Mouse (Mus musculus) liver, postnatal 0 days (tissue): ENCODE measurements around the gene Fggy. TPM values are rescaled to one million over a fixed set of nuclear protein-coding genes. Genes with fewer than 3 reads are reported as not detected.

ENCODE experiments used
- ATAC-seq: fragments of 200-750 bp; cut with Nextera tagmentation; 2 replicates; pipeline ENCODE4 v1.8.0; 2017; ENCODE audit warnings: mild to moderate bottlenecking, moderate library complexity
- DNase-seq: peaks from one replicate; pipeline ENCODE4 v3.0.0-alpha.2; 2016
- H3K27ac ChIP-seq: fragments of 300-500 bp; sonication (generic); 2 replicates; pipeline ENCODE4 v1.5.1; 2014; ENCODE audit warnings: antibody characterized with exemption, moderate library complexity, mild to moderate bottlenecking, low read depth
- H3K27me3 ChIP-seq: fragments of 300-500 bp; sonication (generic); 2 replicates; pipeline ENCODE4 v1.6.1; 2014; ENCODE audit warnings: low read length, control low read depth, mixed read lengths; ENCODE audit not compliant: insufficient read depth
- H3K36me3 ChIP-seq: fragments of 300-500 bp; sonication (generic); replicated peaks from 2 replicates; pipeline ENCODE4 v1.6.1; 2014; ENCODE audit warnings: mild to moderate bottlenecking, control low read depth, low read length, moderate library complexity, mixed read lengths; ENCODE audit not compliant: insufficient read depth
- H3K4me1 ChIP-seq: fragments of 300-500 bp; sonication (generic); 2 replicates; pipeline ENCODE4 v1.6.1; 2014; ENCODE audit warnings: antibody characterized with exemption, mild to moderate bottlenecking, control low read depth; ENCODE audit not compliant: insufficient read depth
- H3K4me2 ChIP-seq: fragments of 300-500 bp; sonication (generic); 2 replicates; pipeline ENCODE4 v1.6.1; 2014; ENCODE audit warnings: low read depth, mild to moderate bottlenecking, low read length, moderate library complexity, mixed read lengths
- H3K4me3 ChIP-seq: fragments of 300-500 bp; sonication (generic); 2 replicates; pipeline ENCODE4 v1.5.1; 2014; ENCODE audit warnings: low read depth, low read length
- H3K9ac ChIP-seq: fragments of 300-500 bp; sonication (generic); replicated peaks from 2 replicates; pipeline ENCODE4 v1.6.1; 2014; ENCODE audit warnings: mild to moderate bottlenecking, moderate library complexity
- H3K9me3 ChIP-seq: fragments of 300-500 bp; sonication (generic); 2 replicates; pipeline ENCODE4 v1.6.1; 2016; ENCODE audit warnings: mild to moderate bottlenecking, control low read depth, low read length, mixed read lengths
- CTCF ChIP-seq: sonication (generic); IDR thresholded peaks from 2 replicates; pipeline ENCODE4 v1.5.1; 2016; ENCODE audit warnings: antibody characterized with exemption, low read depth
- EP300 ChIP-seq: IDR thresholded peaks from 2 replicates; pipeline ENCODE4 v1.6.1; 2016; ENCODE audit warnings: antibody characterized with exemption, low read depth, mild to moderate bottlenecking
- WGBS: fragments of 180-500 bp; shearing (Covaris S2); extraction: QIAGEN DNeasy Blood & Tissue Kit; methylation state at CpG from one replicate; pipeline ENCODE4 v1.1.7; 2014; ENCODE audit not compliant: insufficient replicate concordance; 5-methylcytosine and 5-hydroxymethylcytosine counted together
- polyA plus RNA-seq: library from polyadenylated mRNA; unstranded; fragments of >200 nt; fragmentation: Nextera tagmentation; extraction: Ambion mirVana; gene quantifications from 2 replicates; pipeline ENCODE4 v1.2.1, GENCODE M21; 2015

Fggy gene
- polyA plus RNA-seq, 1 experiment from 2014 or later: 45.4 TPM

DNA sequence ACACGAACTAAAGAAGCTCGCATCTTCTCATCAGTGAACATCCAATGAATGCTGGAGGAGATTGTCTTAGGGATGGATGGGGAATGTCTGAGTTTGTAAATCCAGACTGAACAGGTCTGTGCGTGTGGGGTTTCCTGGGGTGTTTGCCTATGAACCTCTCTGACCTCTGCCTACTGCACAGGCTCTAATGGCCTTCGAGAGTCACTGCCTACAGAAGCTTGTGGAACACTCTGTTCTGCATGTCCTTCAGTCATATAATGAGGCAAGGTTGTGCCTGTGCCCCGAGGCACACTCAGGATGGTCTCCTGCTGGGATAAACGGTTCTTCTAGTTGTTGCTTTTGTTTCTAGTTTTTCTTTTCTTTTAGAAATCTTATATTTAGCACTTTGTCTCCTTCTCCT is 92.7 kb downstream of the Fggy start:
- ATAC-seq: no peak
- no peak overlapping the region for H3K4me3 ChIP-seq
- WGBS: 76% methylated on average over 6 of the region's 6 CpGs

DNA sequence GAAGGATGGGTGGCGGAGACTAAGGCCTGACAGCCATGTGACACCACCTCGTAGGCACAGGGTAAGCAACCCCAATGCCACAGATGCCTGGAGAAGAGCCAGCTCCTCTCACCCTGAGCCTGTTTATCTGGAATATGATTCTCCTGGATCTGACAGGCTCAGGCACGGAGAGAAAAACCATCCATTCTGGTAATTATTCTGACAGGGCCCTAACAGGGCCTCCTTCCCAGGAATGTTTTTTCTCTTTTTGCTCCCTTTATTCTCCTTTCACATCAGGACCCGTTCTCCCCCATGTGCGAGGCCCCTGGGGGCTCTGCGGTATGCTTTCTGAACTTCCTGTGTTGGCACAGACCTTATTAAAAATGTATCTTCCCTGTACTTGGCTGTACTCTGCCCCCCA is 94.7 kb downstream of the Fggy start:
- no peak overlapping the region for H3K4me3 ChIP-seq
- H3K4me2 ChIP-seq: no peak overlapping the region
- no peaks in the 10 kb centered on the region for H3K36me3 ChIP-seq
- no peaks in the 10 kb centered on the region for H3K4me1 ChIP-seq
- H3K9me3 ChIP-seq: no peaks in the 10 kb centered on the region
- H3K9ac ChIP-seq: no peak overlapping the region
- ATAC-seq: no peak
- H3K27ac ChIP-seq: no peak overlapping the region
- WGBS: 66% methylated on average over 6 of the region's 6 CpGs
- no peaks in the 10 kb centered on the region for H3K27me3 ChIP-seq
- no peak for DNase-seq
- no peak for TF ChIP-seq CTCF
- TF ChIP-seq EP300: no peak

More for the DNA sequence above, 92.7 kb downstream of the Fggy start:
- H3K9me3 ChIP-seq: no peaks in the 10 kb centered on the region
- TF ChIP-seq EP300: no peak
- TF ChIP-seq CTCF: no peak
- H3K4me2 ChIP-seq: no peak overlapping the region
- H3K4me1 ChIP-seq: no peaks in the 10 kb centered on the region
- H3K36me3 ChIP-seq: no peaks in the 10 kb centered on the region
- DNase-seq: no peak
- H3K9ac ChIP-seq: no peak overlapping the region
- H3K27me3 ChIP-seq: no peaks in the 10 kb centered on the region
- H3K27ac ChIP-seq: no peak overlapping the region

DNA sequence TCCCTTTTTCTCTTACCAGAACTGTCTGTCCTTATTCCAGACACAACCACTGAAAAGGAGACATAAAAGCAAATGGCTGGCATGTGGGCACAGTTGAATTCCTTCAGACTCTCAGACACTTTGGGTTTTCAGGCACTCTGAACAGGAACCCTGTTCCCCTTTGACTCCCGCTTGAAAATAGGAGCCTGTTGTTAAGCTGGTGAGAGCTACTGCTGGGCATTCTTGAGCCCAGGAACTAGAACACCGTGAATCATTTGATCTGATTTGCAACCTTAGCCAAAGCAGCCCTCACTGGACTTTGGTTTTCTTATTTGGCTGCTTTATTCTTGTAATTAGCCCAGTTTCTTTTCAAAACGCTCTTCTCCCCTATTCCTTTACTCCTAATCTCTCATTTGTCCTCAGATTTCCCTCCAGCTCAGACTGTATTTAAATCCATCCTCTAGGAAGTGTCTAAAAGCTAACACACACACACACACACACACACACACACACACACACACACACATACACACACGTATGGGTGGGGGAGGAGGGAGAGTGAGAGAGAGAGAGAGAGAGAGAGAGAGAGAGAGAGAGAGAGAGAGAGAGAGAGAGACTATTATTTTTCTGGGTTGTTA is 96.1 kb downstream of the Fggy start:
- no peak overlapping the region for H3K4me3 ChIP-seq
- no peaks in the 10 kb centered on the region for H3K9me3 ChIP-seq
- DNase-seq: no peak
- TF ChIP-seq CTCF (no peak), EP300 (no peak)
- ATAC-seq: no peak
- no peaks in the 10 kb centered on the region for H3K27me3 ChIP-seq
- no peak overlapping the region for H3K27ac ChIP-seq
- no peaks in the 10 kb centered on the region for H3K36me3 ChIP-seq
- 74% methylated on average over 4 of the region's 4 CpGs for WGBS
- H3K4me2 ChIP-seq: no peak overlapping the region
- no peak overlapping the region for H3K9ac ChIP-seq
- H3K4me1 ChIP-seq: no peaks in the 10 kb centered on the region

GRCm38 (mm10) chr4:95653913-95654301 is 96.6 kb downstream of the Fggy start:
- ATAC-seq: no peak
- TF ChIP-seq CTCF: no peak
- TF ChIP-seq EP300: no peak
- Histone ChIP-seq H3K4me3 (no peak overlapping the region), H3K36me3 (no peaks in the 10 kb centered on the region), H3K27ac (no peak overlapping the region), H3K27me3 (no peaks in the 10 kb centered on the region), H3K4me2 (no peak overlapping the region), H3K9ac (no peak overlapping the region), H3K4me1 (no peaks in the 10 kb centered on the region), H3K9me3 (no peaks in the 10 kb centered on the region)
- DNase-seq: no peak
- 69% methylated on average over 4 of the region's 4 CpGs for WGBS

DNA sequence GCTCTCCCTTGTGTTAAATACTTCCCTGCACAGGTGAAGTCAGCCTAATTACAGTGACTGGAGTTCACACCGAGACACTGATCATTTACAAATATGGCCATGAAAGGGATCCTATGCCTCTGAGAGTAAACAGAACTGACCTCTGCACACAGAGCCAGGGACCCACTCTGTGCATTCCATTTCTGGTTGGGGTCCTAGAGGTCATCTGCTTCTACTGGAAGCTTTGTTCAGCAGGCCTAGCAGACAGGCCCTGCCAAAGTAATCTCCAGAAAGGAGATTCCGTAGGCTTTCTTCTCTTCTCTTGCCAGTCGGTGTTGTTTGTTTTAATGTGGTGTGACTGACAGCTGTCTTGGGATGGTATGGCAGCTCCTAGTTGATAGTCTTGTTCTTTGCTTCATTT is 101.7 kb downstream of the Fggy start:
- WGBS: 57% methylated on average over 3 of the region's 3 CpGs
- Histone ChIP-seq H3K27me3 (no peaks in the 10 kb centered on the region), H3K4me1 (no peaks in the 10 kb centered on the region), H3K4me2 (no peak overlapping the region), H3K27ac (no peak overlapping the region), H3K4me3 (no peak overlapping the region), H3K36me3 (no peaks in the 10 kb centered on the region), H3K9ac (no peak overlapping the region), H3K9me3 (no peaks in the 10 kb centered on the region)
- no peak for ATAC-seq
- TF ChIP-seq EP300: no peak
- no peak for TF ChIP-seq CTCF
- no peak for DNase-seq

DNA sequence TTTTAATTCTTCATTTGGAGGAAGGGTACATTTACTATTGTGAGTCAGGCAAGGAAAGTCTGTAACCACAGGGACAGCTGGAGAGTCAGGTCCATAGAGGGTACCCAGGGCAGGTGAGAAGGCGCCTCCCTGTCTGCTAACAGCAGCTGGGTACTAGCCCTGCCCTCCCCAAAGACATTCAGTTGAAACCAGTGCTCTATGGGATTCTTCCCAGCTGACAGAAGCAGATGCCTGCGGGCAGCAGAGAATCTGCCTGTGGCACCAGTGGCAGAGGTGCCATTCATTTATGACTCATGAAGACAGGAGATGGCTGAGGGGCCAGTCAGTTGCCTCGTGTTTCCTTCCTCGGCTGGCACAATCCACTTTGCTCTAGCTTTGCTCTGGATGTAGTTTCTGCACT is 106.3 kb downstream of the Fggy start:
- no peak overlapping the region for H3K27ac ChIP-seq
- no peaks in the 10 kb centered on the region for H3K27me3 ChIP-seq
- TF ChIP-seq CTCF (no peak), EP300 (no peak)
- DNase-seq: no peak
- no peaks in the 10 kb centered on the region for H3K9me3 ChIP-seq
- WGBS: 51% methylated on average over 4 of the region's 4 CpGs
- no peaks in the 10 kb centered on the region for H3K4me1 ChIP-seq
- no peaks in the 10 kb centered on the region for H3K36me3 ChIP-seq
- ATAC-seq: no peak
- H3K4me2 ChIP-seq: no peak overlapping the region
- no peak overlapping the region for H3K4me3 ChIP-seq
- H3K9ac ChIP-seq: no peak overlapping the region

DNA sequence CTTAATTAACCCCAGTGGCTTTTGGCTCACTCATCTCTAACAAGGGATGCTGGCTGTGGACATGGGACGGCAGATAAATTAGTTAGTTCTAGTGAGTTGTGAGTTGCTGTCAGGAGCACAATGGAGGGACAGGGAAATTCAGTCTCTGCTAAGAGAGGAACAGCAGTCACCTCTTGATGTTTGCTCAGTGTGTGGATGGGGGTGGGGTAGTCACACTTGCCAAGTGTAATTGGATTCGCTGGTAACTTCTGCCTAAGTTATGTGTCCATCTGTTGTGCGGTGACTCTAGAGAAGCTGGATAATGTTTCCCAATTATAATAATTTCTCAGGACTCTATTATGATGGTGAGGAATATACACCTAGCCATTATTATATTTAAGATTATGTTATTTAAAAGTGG is 107.0 kb downstream of the Fggy start:
- TF ChIP-seq EP300 (no peak), CTCF (no peak)
- Histone ChIP-seq H3K9ac (no peak overlapping the region), H3K27me3 (no peaks in the 10 kb centered on the region), H3K4me1 (no peaks in the 10 kb centered on the region), H3K27ac (no peak overlapping the region), H3K9me3 (no peaks in the 10 kb centered on the region), H3K4me3 (no peak overlapping the region), H3K36me3 (no peaks in the 10 kb centered on the region), H3K4me2 (no peak overlapping the region)
- ATAC-seq (no peak), DNase-seq (no peak)
- 61% methylated on average over 3 of the region's 3 CpGs for WGBS
